Comparison of ENCODE assay signal across 18 mouse cellular contexts in the genomic region with DNA sequence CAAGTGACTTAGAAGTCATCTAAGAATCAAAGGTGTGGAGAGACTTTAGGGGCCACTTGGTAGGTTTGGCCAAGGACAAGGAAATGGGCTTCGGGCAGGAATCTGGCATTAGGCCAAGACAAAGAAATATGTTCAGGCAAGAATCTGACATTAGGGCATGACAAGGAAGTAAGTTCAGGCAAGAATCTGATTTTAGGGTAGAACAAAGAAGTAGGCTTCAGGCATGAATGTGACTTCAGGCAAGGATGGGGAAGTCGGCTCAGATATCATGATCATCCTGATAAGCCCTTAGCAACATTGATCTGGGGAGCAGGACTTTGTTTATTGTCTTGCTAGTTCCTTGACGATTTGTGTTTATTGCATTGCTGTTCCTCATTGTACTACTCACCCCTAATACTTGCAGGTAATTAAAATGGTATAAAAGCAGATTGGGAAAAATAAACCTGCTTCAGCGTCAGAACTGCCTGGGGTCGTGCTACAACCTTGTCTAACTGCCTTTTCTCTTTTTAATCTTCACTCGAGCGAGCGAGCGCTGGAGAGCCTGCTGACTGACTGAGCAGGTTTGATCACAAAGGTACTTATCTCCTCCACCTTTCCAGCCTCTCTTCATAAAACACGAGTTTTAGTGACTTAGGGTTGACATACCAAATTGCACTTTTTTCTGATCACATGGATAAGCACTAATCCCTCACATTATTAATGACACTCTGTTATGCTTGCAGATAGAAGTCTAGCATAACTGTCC. TPM values are rescaled to one million over a fixed set of nuclear protein-coding genes. Genes with fewer than 3 reads are reported as not detected.
A peak's percentile ranks its signal among the peaks of the same experiment; 100 is the strongest.
DNase-seq lines count a peak whose midpoint lies in the region; ATAC-seq lines count a peak whose summit lies in the region.
"Had no signal": no experiment of that assay in that cellular context is flagged by ENCODE, and none has a peak within 500 bp of the region (broad histone marks: within the 10 kb centered on the region; RNA-seq: fewer than 3 reads in every experiment).

No protein-coding gene starts in this region.

- 0 out of 2 replicates have a peak overlapping the region, but pooled peaks have one; percentile 0 for H3K4me2 ChIP-seq in lung, embryonic 16.5 days (ENCODE audit: low read depth, low read length)
- H3K4me2 ChIP-seq in embryonic facial prominence, embryonic 14.5 days (ENCODE audit: low read depth, low read length): no peak overlapping the region
- no peak overlapping the region for H3K4me2 ChIP-seq in stomach, embryonic 16.5 days (ENCODE audit: low read depth, low read length)
- H3K4me2 ChIP-seq: forebrain, embryonic 13.5 days; heart, embryonic 15.5 days; hindbrain, embryonic 12.5 days; midbrain, embryonic 15.5 days had no signal

- H3K4me1 ChIP-seq in lung, embryonic 16.5 days (replicated peaks; ENCODE audit: control insufficient read depth, insufficient read depth, low read length): peaks cover 4% of the 10 kb centered on the region; the same call in 1 of the 2 replicates
- no peaks in the 10 kb centered on the region for H3K4me1 ChIP-seq in embryonic facial prominence, embryonic 14.5 days (ENCODE audit: control insufficient read depth, insufficient read depth, low read length)
- H3K4me1 ChIP-seq in stomach, embryonic 16.5 days (ENCODE audit: control insufficient read depth, insufficient read depth, low read length): 0 out of 2 replicates have a peak, but pooled peaks cover 4% of the 10 kb centered on the region
- H3K4me1 ChIP-seq: forebrain, embryonic 13.5 days; hindbrain, embryonic 12.5 days; midbrain, embryonic 15.5 days had no signal

- no peak overlapping the region for H3K4me3 ChIP-seq in lung, embryonic 16.5 days (ENCODE audit: low read length)
- H3K4me3 ChIP-seq in embryonic facial prominence, embryonic 14.5 days (ENCODE audit: low read depth, low read length): no peak overlapping the region
- no peak overlapping the region for H3K4me3 ChIP-seq in stomach, embryonic 16.5 days (replicated peaks; ENCODE audit: low read length)
- H3K4me3 ChIP-seq: forebrain, embryonic 13.5 days; heart, embryonic 15.5 days; hindbrain, embryonic 12.5 days; midbrain, embryonic 15.5 days had no signal

- ATAC-seq in lung, embryonic 16.5 days (ENCODE audit: low read depth): peak; percentile 66
- peak; percentile 79 for ATAC-seq in embryonic facial prominence, embryonic 14.5 days (ENCODE audit: low read depth)
- ATAC-seq in stomach, embryonic 16.5 days (ENCODE audit: insufficient read depth, low FRiP score): peak; percentile 72; the same call in 1 of the 2 replicates
- ATAC-seq: activated CD4-positive, CD25-positive, alpha-beta regulatory T cell, adult 4 months; forebrain, embryonic 13.5 days; midbrain, embryonic 15.5 days had no signal

- WGBS in lung, embryonic 16.5 days: 50% methylated on average over 10 of the region's 10 CpGs
- 65% methylated on average over 10 of the region's 10 CpGs for WGBS in embryonic facial prominence, embryonic 14.5 days
- 53% methylated on average over 10 of the region's 10 CpGs for WGBS in stomach, embryonic 16.5 days

- H3K27ac ChIP-seq in lung, embryonic 16.5 days (ENCODE audit: low read length): peak overlapping the region; percentile 79
- H3K27ac ChIP-seq in embryonic facial prominence, embryonic 14.5 days (replicated peaks; ENCODE audit: low read depth, low read length): no peak overlapping the region; the same call in 1 of the 2 replicates
- peak overlapping the region; percentile 58 for H3K27ac ChIP-seq in stomach, embryonic 16.5 days (ENCODE audit: low read length)
- H3K27ac ChIP-seq: forebrain, embryonic 13.5 days; heart, embryonic 15.5 days; hindbrain, embryonic 12.5 days; macrophage; midbrain, embryonic 15.5 days had no signal

- no peaks in the 10 kb centered on the region for H3K36me3 ChIP-seq in lung, embryonic 16.5 days (ENCODE audit: control insufficient read depth, insufficient read depth, low read length)
- 0 out of 2 replicates have a peak, but pooled peaks cover 3% of the 10 kb centered on the region for H3K36me3 ChIP-seq in embryonic facial prominence, embryonic 14.5 days (ENCODE audit: control insufficient read depth, insufficient read depth, low read length)
- no peaks in the 10 kb centered on the region for H3K36me3 ChIP-seq in stomach, embryonic 16.5 days (ENCODE audit: control insufficient read depth, insufficient read depth, low read length)
- H3K36me3 ChIP-seq: heart, embryonic 15.5 days; midbrain, embryonic 15.5 days had no signal

- no peak overlapping the region for H3K9ac ChIP-seq in lung, embryonic 16.5 days (ENCODE audit: low read length)
- H3K9ac ChIP-seq in embryonic facial prominence, embryonic 14.5 days (ENCODE audit: low read depth, low read length): no peak overlapping the region
- no peak overlapping the region for H3K9ac ChIP-seq in stomach, embryonic 16.5 days (ENCODE audit: low read length)
- H3K9ac ChIP-seq: forebrain, embryonic 13.5 days; heart, embryonic 15.5 days; hindbrain, embryonic 12.5 days; midbrain, embryonic 15.5 days had no signal

- no peaks in the 10 kb centered on the region for H3K9me3 ChIP-seq in lung, embryonic 16.5 days (ENCODE audit: control insufficient read depth, low read length)
- H3K9me3 ChIP-seq in embryonic facial prominence, embryonic 14.5 days (ENCODE audit: control insufficient read depth, low read length): no peaks in the 10 kb centered on the region
- H3K9me3 ChIP-seq in stomach, embryonic 16.5 days (replicated peaks; ENCODE audit: control insufficient read depth, low read length): no peaks in the 10 kb centered on the region
- H3K9me3 ChIP-seq: forebrain, embryonic 13.5 days; heart, embryonic 15.5 days; hindbrain, embryonic 12.5 days; midbrain, embryonic 15.5 days had no signal

- no peaks in the 10 kb centered on the region for H3K27me3 ChIP-seq in lung, embryonic 16.5 days (ENCODE audit: control insufficient read depth, insufficient read depth, low read depth, low read length)
- no peaks in the 10 kb centered on the region for H3K27me3 ChIP-seq in embryonic facial prominence, embryonic 14.5 days (replicated peaks; ENCODE audit: control insufficient read depth, insufficient read depth, low read length)
- H3K27me3 ChIP-seq in stomach, embryonic 16.5 days (ENCODE audit: control insufficient read depth, insufficient read depth, low read length): no peaks in the 10 kb centered on the region
- H3K27me3 ChIP-seq: forebrain, embryonic 13.5 days; heart, embryonic 15.5 days; hindbrain, embryonic 12.5 days; midbrain, embryonic 15.5 days had no signal

- no peak for DNase-seq in lung, postnatal 10 days
- DNase-seq in embryonic facial prominence, embryonic 14.5 days (ENCODE audit: low spot score): peak; percentile 55
- DNase-seq in lung, postnatal 25 days (ENCODE audit: low spot score): peak; percentile 34
- no peak for DNase-seq in adrenal gland, postnatal 4 days (ENCODE audit: low spot score in 2 of 2)
- DNase-seq in cerebellum, postnatal 36 days: no peak
- DNase-seq: adrenal gland, postnatal 36 days; cerebellum, postnatal 25 days; heart, adult 18-20 months; kidney, adult 2 months; right cerebral cortex, postnatal 14 days had no signal

RNA-seq across cellular contexts. Expression of a gene that starts 35.8 kb away (rescaled TPM):
- polyA plus RNA-seq in lung, embryonic 16.5 days (2015; fragmentation: Nextera tagmentation; extraction: Ambion mirVana): 39.3 and 40.9 TPM in 2 replicates
- polyA plus RNA-seq in embryonic facial prominence, embryonic 14.5 days (2014; fragmentation: Nextera tagmentation; extraction: Ambion mirVana): 49.6 and 52.7 TPM in 2 replicates
- 26.0 and 28.9 TPM in 2 replicates for polyA plus RNA-seq in stomach, embryonic 16.5 days (2015; fragmentation: Nextera tagmentation; extraction: Ambion mirVana)
- 10 to 100 TPM; 29.1 to 33.4 TPM for total RNA-seq in adrenal gland, postnatal 4 days (2021)

Comparison
In these comparisons a context has a peak if more than half of its experiments do, and no peak if none do; other contexts are left out.
1. DNase-seq: peak in embryonic facial prominence, embryonic 14.5 days (single experiment) and lung, postnatal 25 days (single experiment); none in lung, postnatal 10 days (single experiment), adrenal gland, postnatal 4 days (0 of 2) and cerebellum, postnatal 36 days (0 of 2).
2. Peak in every context shown above with its lines, with median percentiles within 50 percentile points of each other: ATAC-seq.